In genomic region chr1:185262565-185262964, GRCm38 (mm10) we compare ENCODE assay signal across 8 mouse cellular contexts. TPM values are rescaled to one million over a fixed set of nuclear protein-coding genes. Genes with fewer than 3 reads are reported as not detected.
DNase-seq lines count a peak whose midpoint lies in the region; ATAC-seq and TF ChIP-seq lines count a peak whose summit lies in the region.

No protein-coding gene starts in this region.

- 44% methylated on average over 14 of the region's 14 CpGs for WGBS in heart, adult 2 months
- WGBS in spleen, adult 2 months: 85% methylated on average over 14 of the region's 14 CpGs
- 61% methylated on average over 14 of the region's 14 CpGs for WGBS in forebrain, embryonic 12.5 days
- WGBS in lung, embryonic 16.5 days: 42% methylated on average over 14 of the region's 14 CpGs

- TF ChIP-seq CTCF in heart, adult 2 months (IDR thresholded peaks at IDR 0.05): peak; percentile 63
- TF ChIP-seq CTCF in spleen, adult 2 months (IDR thresholded peaks at IDR 0.05; ENCODE audit: extremely low read depth, insufficient read depth, insufficient read length, insufficient replicate concordance): peak; percentile 28; the same call in 1 of the 2 replicates

- no peaks in the 10 kb centered on the region for H3K4me1 ChIP-seq in heart, adult 2 months (ENCODE audit: control insufficient read depth, insufficient read depth, low read length)
- no peaks in the 10 kb centered on the region for H3K4me1 ChIP-seq in spleen, adult 2 months (ENCODE audit: control insufficient read depth, insufficient read depth, insufficient read length)
- no peaks in the 10 kb centered on the region for H3K4me1 ChIP-seq in forebrain, embryonic 12.5 days
- no peaks in the 10 kb centered on the region for H3K4me1 ChIP-seq in lung, embryonic 16.5 days (replicated peaks; ENCODE audit: control insufficient read depth, insufficient read depth, low read length)

- H3K4me2 ChIP-seq in forebrain, embryonic 12.5 days: no peak overlapping the region
- no peak overlapping the region for H3K4me2 ChIP-seq in lung, embryonic 16.5 days (ENCODE audit: low read depth, low read length)

- TF ChIP-seq POLR2A in heart, adult 2 months (IDR thresholded peaks at IDR 0.05; ENCODE audit: insufficient read depth, low read depth, low read length): no peak
- no peak for TF ChIP-seq POLR2A in spleen, adult 2 months (IDR thresholded peaks at IDR 0.05; ENCODE audit: low read depth, low read length)

- no peaks in the 10 kb centered on the region for H3K36me3 ChIP-seq in heart, adult 2 months (ENCODE audit: control insufficient read depth, insufficient read depth, low read length)
- H3K36me3 ChIP-seq in spleen, adult 2 months (ENCODE audit: control insufficient read depth, insufficient read depth, low read length): peaks cover 36% of the 10 kb centered on the region
- H3K36me3 ChIP-seq in forebrain, embryonic 12.5 days (replicated peaks): peaks cover 73% of the 10 kb centered on the region
- peaks cover 20% of the 10 kb centered on the region for H3K36me3 ChIP-seq in lung, embryonic 16.5 days (ENCODE audit: control insufficient read depth, insufficient read depth, low read length)

- H3K9me3 ChIP-seq in forebrain, embryonic 12.5 days: no peaks in the 10 kb centered on the region
- H3K9me3 ChIP-seq in lung, embryonic 16.5 days (ENCODE audit: control insufficient read depth, low read length): no peaks in the 10 kb centered on the region

- intact Hi-C loops in heart, adult 2 months (cut with DNase I): no loop called here

- DNase-seq in heart, adult 2 months: no peak
- no peak for DNase-seq in heart, adult 11 months
- DNase-seq in spleen, adult 2 months (ENCODE audit: low read depth in 1 of 2, low spot score in 2 of 2): no peak
- DNase-seq in spleen, adult 18-20 months: no peak
- DNase-seq in frontal cortex, postnatal 36 days (ENCODE audit: low spot score in 2 of 2): no peak
- no peak for DNase-seq in Muller cell, postnatal 12 days (ENCODE audit: inconsistent ontology term)

- no peak overlapping the region for H3K4me3 ChIP-seq in heart, adult 2 months
- no peak overlapping the region for H3K4me3 ChIP-seq in spleen, adult 2 months (ENCODE audit: extremely low read depth, insufficient read depth, insufficient read length)
- no peak overlapping the region for H3K4me3 ChIP-seq in forebrain, embryonic 12.5 days (replicated peaks)
- H3K4me3 ChIP-seq in lung, embryonic 16.5 days (ENCODE audit: low read length): no peak overlapping the region

- TF ChIP-seq EP300 in heart, adult 2 months (IDR thresholded peaks at IDR 0.05; ENCODE audit: insufficient read depth, low read depth, low read length): no peak

- peak; percentile 61 for ATAC-seq in forebrain, embryonic 12.5 days (ENCODE audit: low FRiP score)
- peak; percentile 45; the same call in 1 of the 2 replicates for ATAC-seq in lung, embryonic 16.5 days (ENCODE audit: low read depth)

- H3K9ac ChIP-seq in heart, adult 2 months (ENCODE audit: low read depth, low read length): no peak overlapping the region
- H3K9ac ChIP-seq in forebrain, embryonic 12.5 days: no peak overlapping the region
- no peak overlapping the region for H3K9ac ChIP-seq in lung, embryonic 16.5 days (ENCODE audit: low read length)

- no peak overlapping the region for H3K27ac ChIP-seq in heart, adult 2 months
- H3K27ac ChIP-seq in spleen, adult 2 months (ENCODE audit: insufficient read depth, low read length): no peak overlapping the region
- no peak overlapping the region for H3K27ac ChIP-seq in forebrain, embryonic 12.5 days
- no peak overlapping the region for H3K27ac ChIP-seq in lung, embryonic 16.5 days (ENCODE audit: low read length)

- H3K27me3 ChIP-seq in heart, adult 2 months (ENCODE audit: control insufficient read depth, insufficient read depth, low read length): no peaks in the 10 kb centered on the region
- H3K27me3 ChIP-seq in spleen, adult 2 months (ENCODE audit: control insufficient read depth, insufficient read depth, low read length): no peaks in the 10 kb centered on the region
- no peaks in the 10 kb centered on the region for H3K27me3 ChIP-seq in forebrain, embryonic 12.5 days
- H3K27me3 ChIP-seq in lung, embryonic 16.5 days (ENCODE audit: control insufficient read depth, insufficient read depth, low read depth, low read length): no peaks in the 10 kb centered on the region

- H3K79me2 ChIP-seq in heart, adult 2 months (replicated peaks; ENCODE audit: control insufficient read depth, insufficient read depth, low read length): no peaks in the 10 kb centered on the region

RNA-seq across cellular contexts. Expression of gene Rab3gap2, which starts 58.6 kb away (rescaled TPM):
- 10 to 100 TPM; 19.9 to 20.2 TPM for total RNA-seq in heart, adult 2 months (2021)
- polyA plus RNA-seq in heart, adult 2 months (2012; rRNA removed): 10.3 and 12.0 TPM in 2 replicates
- 15.9 and 17.1 TPM in 2 replicates for polyA plus RNA-seq in spleen, adult 2 months (2012; rRNA removed)
- 24.0 and 24.5 TPM in 2 replicates for polyA plus RNA-seq in forebrain, embryonic 12.5 days (2016; fragmentation: Nextera tagmentation; extraction: Ambion mirVana)
- polyA plus RNA-seq in lung, embryonic 16.5 days (2015; fragmentation: Nextera tagmentation; extraction: Ambion mirVana): 20.1 and 20.4 TPM in 2 replicates
